Mouse (Mus musculus): Measurements from ENCODE around the gene Psmd1. TPM values are rescaled to one million over a fixed set of nuclear protein-coding genes. Genes with fewer than 3 reads are reported as not detected.

Gene Psmd1
- polyA plus RNA-seq, 1 experiment from 2014 or later, result 68.1 TPM

- H3K27me3 ChIP-seq (ENCODE audit: insufficient read depth, low read length), result no peaks in the 10 kb centered on the region
- H3K36me3 ChIP-seq (replicated peaks; ENCODE audit: insufficient read depth, low read length), result no peaks in the 10 kb centered on the region
- no peak overlapping the region for H3K9ac ChIP-seq (replicated peaks)
- H3K9me3 ChIP-seq (ENCODE audit: low read length), result no peaks in the 10 kb centered on the region
- H3K4me2 ChIP-seq (ENCODE audit: low read depth, low read length), result no peak overlapping the region
- H3K4me1 ChIP-seq (ENCODE audit: insufficient read depth), result peaks cover 3% of the 10 kb centered on the region; the same call in 1 of the 2 replicates
- TF ChIP-seq CTCF (IDR thresholded peaks at IDR 0.05; ENCODE audit: low read depth) (no peak), EP300 (IDR thresholded peaks at IDR 0.05; ENCODE audit: low read depth) (no peak)
- WGBS (ENCODE audit: insufficient replicate concordance), result 41% methylated on average over 11 of the region's 11 CpGs
- ATAC-seq, result no peak
- no peak for DNase-seq
- no peak overlapping the region for H3K27ac ChIP-seq (ENCODE audit: low read depth)
- H3K4me3 ChIP-seq (ENCODE audit: low read depth, low read length), result no peak overlapping the region
Measured at GRCm38 (mm10) chr1:86032273-86032987, 31.8 kb upstream of the Psmd1 start.

GRCm38 (mm10) chr1:86038191-86038951 is 25.8 kb upstream of the Psmd1 start:
- DNase-seq (no peak), ATAC-seq (peak; percentile 64)
- H3K4me1 ChIP-seq (ENCODE audit: insufficient read depth), result peaks cover 27% of the 10 kb centered on the region
- H3K4me2 ChIP-seq (ENCODE audit: low read depth, low read length), result no peak overlapping the region
- no peak overlapping the region for H3K9ac ChIP-seq (replicated peaks)
- no peaks in the 10 kb centered on the region for H3K9me3 ChIP-seq (ENCODE audit: low read length)
- H3K27ac ChIP-seq (ENCODE audit: low read depth), result peak overlapping the region; percentile 58
- no peaks in the 10 kb centered on the region for H3K27me3 ChIP-seq (ENCODE audit: insufficient read depth, low read length)
- H3K4me3 ChIP-seq (ENCODE audit: low read depth, low read length), result no peak overlapping the region
- TF ChIP-seq EP300 (IDR thresholded peaks at IDR 0.05; ENCODE audit: low read depth), result no peak
- no peak for TF ChIP-seq CTCF (IDR thresholded peaks at IDR 0.05; ENCODE audit: low read depth)
- H3K36me3 ChIP-seq (replicated peaks; ENCODE audit: insufficient read depth, low read length), result no peaks in the 10 kb centered on the region
- 34% methylated on average over 3 of the region's 3 CpGs for WGBS (ENCODE audit: insufficient replicate concordance)

- Histone ChIP-seq H3K27me3 (ENCODE audit: insufficient read depth, low read length) (peaks cover 3% of the 10 kb centered on the region; the same call in 1 of the 2 replicates), H3K9me3 (ENCODE audit: low read length) (no peaks in the 10 kb centered on the region), H3K4me2 (ENCODE audit: low read depth, low read length) (no peak overlapping the region), H3K9ac (replicated peaks) (no peak overlapping the region), H3K4me1 (ENCODE audit: insufficient read depth) (peaks cover 27% of the 10 kb centered on the region), H3K27ac (ENCODE audit: low read depth) (peak overlapping the region; percentile 60), H3K4me3 (ENCODE audit: low read depth, low read length) (no peak overlapping the region), H3K36me3 (replicated peaks; ENCODE audit: insufficient read depth, low read length) (no peaks in the 10 kb centered on the region)
- TF ChIP-seq EP300 (IDR thresholded peaks at IDR 0.05; ENCODE audit: low read depth) (peak; percentile 57), CTCF (IDR thresholded peaks at IDR 0.05; ENCODE audit: low read depth) (no peak)
- no peak for DNase-seq
- WGBS (ENCODE audit: insufficient replicate concordance), result 41% methylated on average over 4 of the region's 4 CpGs
- peak; percentile 60 for ATAC-seq
Measured at GRCm38 (mm10) chr1:86040131-86040530, 24.1 kb upstream of the Psmd1 start.

- Histone ChIP-seq H3K9ac (replicated peaks) (no peak overlapping the region), H3K27me3 (ENCODE audit: insufficient read depth, low read length) (peaks cover 10% of the 10 kb centered on the region), H3K36me3 (replicated peaks; ENCODE audit: insufficient read depth, low read length) (no peaks in the 10 kb centered on the region), H3K27ac (ENCODE audit: low read depth) (peak overlapping the region; percentile 60; the same call in 1 of the 2 replicates), H3K4me3 (ENCODE audit: low read depth, low read length) (no peak overlapping the region), H3K4me2 (ENCODE audit: low read depth, low read length) (no peak overlapping the region), H3K4me1 (ENCODE audit: insufficient read depth) (peaks cover 29% of the 10 kb centered on the region), H3K9me3 (ENCODE audit: low read length) (no peaks in the 10 kb centered on the region)
- no peak for ATAC-seq
- 62% methylated on average over 3 of the region's 3 CpGs for WGBS (ENCODE audit: insufficient replicate concordance)
- no peak for DNase-seq
- no peak for TF ChIP-seq EP300 (IDR thresholded peaks at IDR 0.05; ENCODE audit: low read depth)
- no peak for TF ChIP-seq CTCF (IDR thresholded peaks at IDR 0.05; ENCODE audit: low read depth)
Measured at GRCm38 (mm10) chr1:86040817-86041216, 23.4 kb upstream of the Psmd1 start.

- Histone ChIP-seq H3K27ac (ENCODE audit: low read depth) (peak overlapping the region; percentile 81; the same call in 1 of the 2 replicates), H3K27me3 (ENCODE audit: insufficient read depth, low read length) (peaks cover 36% of the 10 kb centered on the region), H3K36me3 (replicated peaks; ENCODE audit: insufficient read depth, low read length) (no peaks in the 10 kb centered on the region), H3K9ac (replicated peaks) (no peak overlapping the region), H3K4me3 (ENCODE audit: low read depth, low read length) (peak overlapping the region; percentile 60; the same call in 1 of the 2 replicates), H3K9me3 (ENCODE audit: low read length) (no peaks in the 10 kb centered on the region), H3K4me2 (ENCODE audit: low read depth, low read length) (peak overlapping the region; percentile 71), H3K4me1 (ENCODE audit: insufficient read depth) (peaks cover 5% of the 10 kb centered on the region)
- 47% methylated on average over 4 of the region's 4 CpGs for WGBS (ENCODE audit: insufficient replicate concordance)
- ATAC-seq (no peak), DNase-seq (no peak)
- no peak for TF ChIP-seq EP300 (IDR thresholded peaks at IDR 0.05; ENCODE audit: low read depth)
- no peak for TF ChIP-seq CTCF (IDR thresholded peaks at IDR 0.05; ENCODE audit: low read depth)
Measured at GRCm38 (mm10) chr1:86045056-86045455, 19.1 kb upstream of the Psmd1 start.
